Mouse (Mus musculus) limb, embryonic 11.5 days (tissue): ENCODE measurements at regions not wholly inside any gene's neighbourhood (a gene's known extent, or its start where the extent isn't known, plus 50 kb on each side); places are given as distances from the start of the nearest gene placed in this dataset.

Source experiments
- ATAC-seq: fragments of 200-750 bp; cut with Nextera tagmentation; 2 replicates; pipeline ENCODE4 v1.8.0; 2017; ENCODE audit warnings: low read depth; ENCODE audit not compliant: insufficient number of reproducible peaks, low FRiP score, low TSS enrichment
- DNase-seq: peaks from one replicate; pipeline ENCODE4 v3.0.0-alpha.2; 2015; ENCODE audit warnings: low spot score
- H3K27ac ChIP-seq: fragments of 300-500 bp; sonication (generic); replicated peaks from 2 replicates; pipeline ENCODE4 v1.5.1; 2014; ENCODE audit warnings: low read depth, mild to moderate bottlenecking, low read length
- H3K27me3 ChIP-seq: fragments of 300-500 bp; sonication (generic); 2 replicates; pipeline ENCODE4 v1.6.1; 2014; ENCODE audit warnings: mild to moderate bottlenecking, low read length, mixed read lengths; ENCODE audit not compliant: control insufficient read depth, insufficient read depth
- H3K36me3 ChIP-seq: fragments of 300-500 bp; sonication (generic); 2 replicates; pipeline ENCODE4 v1.6.1; 2014; ENCODE audit warnings: mild to moderate bottlenecking, low read length, moderate library complexity, mixed read lengths; ENCODE audit not compliant: control insufficient read depth, insufficient read depth
- H3K4me1 ChIP-seq: fragments of 300-500 bp; sonication (generic); 2 replicates; pipeline ENCODE4 v1.6.1; 2014; ENCODE audit warnings: low read length, mixed read lengths; ENCODE audit not compliant: control insufficient read depth, insufficient read depth
- H3K4me2 ChIP-seq: fragments of 300-500 bp; sonication (generic); 2 replicates; pipeline ENCODE4 v1.6.1; 2014; ENCODE audit warnings: low read depth, mild to moderate bottlenecking, moderate library complexity; ENCODE audit not compliant: severe bottlenecking
- H3K4me3 ChIP-seq: fragments of 300-500 bp; sonication (generic); 2 replicates; pipeline ENCODE4 v1.5.1; 2014; ENCODE audit warnings: low read depth, low read length
- H3K9ac ChIP-seq: fragments of 300-500 bp; sonication (generic); 2 replicates; pipeline ENCODE4 v1.6.1; 2014; ENCODE audit warnings: mild to moderate bottlenecking, low read length
- H3K9me3 ChIP-seq: fragments of 300-500 bp; sonication (generic); 2 replicates; pipeline ENCODE4 v1.6.1; 2016; ENCODE audit warnings: low read length; ENCODE audit not compliant: control insufficient read depth
- WGBS: fragments of 180-500 bp; shearing (Covaris S2); extraction: QIAGEN DNeasy Blood & Tissue Kit; methylation state at CpG from one replicate; pipeline ENCODE4 v1.1.7; 2014; 5-methylcytosine and 5-hydroxymethylcytosine counted together

DNA sequence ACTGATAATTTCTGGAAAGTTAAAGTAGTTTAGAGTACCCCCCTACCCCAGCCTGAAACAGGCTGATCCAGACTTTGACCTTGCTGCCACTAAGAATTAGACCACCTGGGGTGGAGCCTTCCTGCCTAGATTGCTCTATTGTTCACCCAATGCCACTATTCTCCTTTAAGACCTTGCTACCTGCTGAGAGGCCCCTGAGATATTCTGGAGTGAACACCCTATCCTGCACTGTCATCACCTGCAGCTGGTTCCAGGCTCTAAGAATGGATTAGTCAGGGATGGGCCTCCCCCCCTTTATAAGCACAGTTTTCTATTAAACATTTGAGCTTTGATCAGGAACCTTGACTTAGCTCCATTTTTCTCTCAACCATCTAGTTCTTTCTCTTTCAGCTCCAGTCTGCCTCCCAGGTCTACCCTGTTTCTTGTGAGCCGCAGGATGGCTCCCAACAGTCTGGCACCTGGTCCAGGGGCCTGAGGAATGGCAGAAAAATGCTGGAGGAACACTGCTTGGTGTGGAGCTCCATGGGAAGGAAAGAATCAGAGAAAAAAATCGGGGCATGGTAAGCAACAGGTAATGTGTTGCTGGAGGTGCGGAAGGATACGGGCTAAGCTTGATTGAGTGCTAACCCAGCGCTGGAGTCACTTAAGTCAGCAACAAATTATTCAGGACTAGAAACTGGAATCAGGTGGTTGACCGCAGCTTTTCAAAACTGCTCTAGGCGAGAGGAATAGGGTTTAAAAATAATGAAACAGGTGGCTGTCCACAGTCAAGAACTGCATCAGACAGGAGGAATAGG is 1073.7 kb upstream of the Gje1 start:
- WGBS, result 35% methylated on average over 7 of the region's 7 CpGs
- DNase-seq, result peak; percentile 19
- no peak for ATAC-seq

DNA sequence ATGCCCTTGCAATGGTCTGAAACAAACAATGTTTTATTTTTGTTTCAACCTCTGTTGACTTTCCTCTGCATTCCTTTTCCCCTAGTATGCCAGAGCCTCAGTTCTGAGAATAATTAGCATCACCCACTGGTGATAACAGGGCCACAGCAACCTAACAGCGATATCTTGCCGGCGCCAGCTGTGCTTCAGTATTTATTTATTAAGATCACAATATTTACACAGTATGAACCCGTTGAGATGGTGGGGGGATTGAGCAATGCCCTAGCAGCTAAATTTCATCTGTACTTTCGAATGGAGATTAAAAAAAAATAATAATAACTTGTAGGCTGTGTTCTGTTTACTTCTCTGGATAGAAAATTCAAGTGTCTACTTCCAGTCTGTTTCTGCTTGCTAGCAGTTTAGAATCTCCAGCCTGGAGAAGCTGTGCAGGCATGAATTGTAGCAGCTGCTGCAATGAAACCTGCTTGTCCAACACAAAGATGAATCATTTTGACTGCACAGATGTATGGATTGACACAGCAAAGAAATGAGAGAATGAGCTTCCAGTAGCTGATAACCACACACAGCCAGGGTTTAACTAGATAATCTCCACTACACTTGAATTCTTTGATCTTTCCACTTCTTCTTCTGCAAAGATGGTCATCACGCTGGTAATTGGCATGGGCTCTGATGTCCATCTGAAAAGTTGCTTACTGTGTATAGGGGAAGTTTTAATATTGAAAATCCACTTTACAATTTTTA is 1042.1 kb upstream of the Gje1 start:
- Histone ChIP-seq H3K27ac (no peak overlapping the region), H3K9ac (no peak overlapping the region), H3K27me3 (no peaks in the 10 kb centered on the region), H3K4me2 (no peak overlapping the region), H3K4me1 (no peaks in the 10 kb centered on the region), H3K36me3 (no peaks in the 10 kb centered on the region), H3K4me3 (no peak overlapping the region), H3K9me3 (no peaks in the 10 kb centered on the region)
- ATAC-seq (no peak), DNase-seq (no peak)
- 74% methylated on average over 6 of the region's 6 CpGs for WGBS

More for the DNA sequence above, 1073.7 kb upstream of the Gje1 start:
- Histone ChIP-seq H3K4me2 (no peak overlapping the region), H3K9me3 (no peaks in the 10 kb centered on the region), H3K36me3 (no peaks in the 10 kb centered on the region), H3K4me1 (no peaks in the 10 kb centered on the region), H3K27me3 (no peaks in the 10 kb centered on the region), H3K4me3 (no peak overlapping the region), H3K27ac (no peak overlapping the region), H3K9ac (no peak overlapping the region)

DNA sequence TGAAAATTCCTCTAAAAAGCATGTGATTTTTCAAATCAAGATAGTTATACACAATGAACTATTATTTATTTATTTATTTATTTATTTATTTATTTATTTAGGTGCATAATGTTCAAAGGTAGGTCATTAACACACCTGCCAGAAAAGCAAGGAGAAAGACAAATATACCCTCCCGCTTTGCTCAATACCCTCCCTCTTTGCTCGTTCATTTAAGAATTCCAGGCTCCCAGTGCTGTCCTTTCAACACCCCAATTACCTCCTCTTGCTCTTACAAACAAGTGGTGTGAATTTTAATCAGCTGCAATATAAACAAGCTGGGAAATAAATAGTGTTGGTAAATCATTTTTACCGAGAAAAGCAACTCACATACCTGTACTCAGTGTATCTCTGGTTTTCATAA is 1041.6 kb upstream of the Gje1 start:
- Histone ChIP-seq H3K27me3 (no peaks in the 10 kb centered on the region), H3K9me3 (no peaks in the 10 kb centered on the region), H3K27ac (no peak overlapping the region), H3K9ac (no peak overlapping the region), H3K36me3 (no peaks in the 10 kb centered on the region), H3K4me2 (no peak overlapping the region), H3K4me3 (no peak overlapping the region), H3K4me1 (no peaks in the 10 kb centered on the region)
- ATAC-seq (peak; percentile 35; the same call in 1 of the 2 replicates), DNase-seq (no peak)
- WGBS, result 41% methylated on average over 3 of the region's 3 CpGs

DNA sequence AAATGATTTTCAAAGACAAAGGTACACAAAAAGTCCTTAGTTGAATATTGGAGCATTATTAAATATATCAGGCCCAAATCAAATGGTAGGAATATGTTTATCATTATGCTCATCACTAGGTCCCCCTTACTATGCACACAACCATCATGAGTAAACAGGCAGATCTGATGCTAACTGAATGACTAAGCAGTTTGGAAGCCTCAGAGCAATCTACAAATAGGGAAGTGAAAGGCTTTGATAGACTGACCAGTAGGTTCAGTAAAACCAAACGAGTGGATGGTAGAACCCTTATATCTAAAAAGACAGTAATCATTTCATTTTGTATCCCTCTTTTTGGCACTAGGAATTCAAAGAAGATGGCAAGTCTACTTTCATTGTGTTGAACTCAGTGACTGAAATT is 1039.5 kb upstream of the Gje1 start:
- Histone ChIP-seq H3K27ac (no peak overlapping the region), H3K4me1 (no peaks in the 10 kb centered on the region), H3K36me3 (no peaks in the 10 kb centered on the region), H3K27me3 (no peaks in the 10 kb centered on the region), H3K9me3 (no peaks in the 10 kb centered on the region), H3K9ac (no peak overlapping the region), H3K4me2 (no peak overlapping the region), H3K4me3 (no peak overlapping the region)
- DNase-seq, result no peak
- 67% methylated on average over 1 of the region's 1 CpGs for WGBS
- ATAC-seq, result no peak

DNA sequence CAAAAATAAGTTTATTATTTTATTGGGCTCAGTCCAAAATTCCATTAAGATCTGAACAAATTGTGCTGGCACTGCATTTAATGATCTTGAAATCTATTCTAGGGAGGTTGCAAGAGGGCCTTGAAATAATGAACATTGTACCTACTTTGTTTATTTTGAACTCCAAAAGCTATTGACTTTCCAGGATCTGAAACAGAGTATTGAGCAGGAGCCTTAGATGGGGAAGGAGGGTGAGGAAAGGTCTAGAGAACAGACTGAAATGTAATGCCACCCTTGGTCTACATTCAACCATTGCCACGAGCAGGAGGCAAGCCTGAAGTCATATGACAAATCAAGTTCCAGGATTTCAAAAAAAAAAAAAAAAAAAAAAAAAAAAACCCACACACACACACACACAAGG is 1028.9 kb upstream of the Gje1 start:
- Histone ChIP-seq H3K4me2 (no peak overlapping the region), H3K27ac (no peak overlapping the region), H3K4me1 (no peaks in the 10 kb centered on the region), H3K27me3 (no peaks in the 10 kb centered on the region), H3K36me3 (no peaks in the 10 kb centered on the region), H3K9ac (no peak overlapping the region), H3K9me3 (no peaks in the 10 kb centered on the region), H3K4me3 (no peak overlapping the region)
- no peak for DNase-seq
- no peak for ATAC-seq
- 64% methylated on average over 1 of the region's 1 CpGs for WGBS

DNA sequence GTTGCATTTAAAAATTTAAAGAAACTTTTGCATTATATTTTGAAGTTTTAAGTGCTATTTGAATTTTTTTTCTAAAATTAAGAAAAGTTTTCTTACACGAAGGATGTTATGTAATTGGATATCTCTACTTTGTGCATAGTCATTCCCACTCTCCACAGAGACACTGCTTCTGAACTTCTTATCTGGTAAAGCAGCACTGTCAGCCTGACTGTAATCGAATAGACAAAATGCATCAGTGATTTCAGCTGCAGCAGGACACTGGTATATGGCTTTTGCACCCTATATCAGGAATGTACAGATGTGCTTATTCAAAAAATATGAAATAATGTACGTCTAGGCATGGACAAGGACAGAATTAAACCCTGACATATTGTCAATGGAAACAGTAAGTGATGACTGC is 1020.6 kb upstream of the Gje1 start:
- no peak for DNase-seq
- 83% methylated on average over 3 of the region's 3 CpGs for WGBS
- Histone ChIP-seq H3K36me3 (no peaks in the 10 kb centered on the region), H3K4me3 (no peak overlapping the region), H3K9me3 (no peaks in the 10 kb centered on the region), H3K4me1 (no peaks in the 10 kb centered on the region), H3K27me3 (no peaks in the 10 kb centered on the region), H3K9ac (no peak overlapping the region), H3K4me2 (no peak overlapping the region), H3K27ac (no peak overlapping the region)
- ATAC-seq, result no peak

DNA sequence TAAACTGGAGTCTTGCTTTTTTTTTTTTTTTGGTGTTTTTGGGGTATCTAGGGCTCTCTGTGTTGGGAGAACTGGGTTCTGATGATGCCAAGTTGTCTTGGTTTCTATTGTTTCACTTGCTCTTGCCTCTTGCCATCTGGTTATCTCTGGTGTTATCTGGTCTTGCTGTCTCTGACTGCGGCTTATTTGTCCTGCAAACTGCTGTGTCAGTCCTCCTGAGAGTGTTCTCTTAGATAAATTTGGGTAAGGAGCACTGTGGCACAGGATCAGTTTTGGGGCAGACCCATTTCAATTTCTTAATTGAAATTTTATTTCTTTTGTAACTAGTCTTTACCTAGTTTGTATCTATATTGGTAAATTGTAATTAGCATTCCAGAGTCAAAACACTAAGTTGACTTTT is 1013.3 kb upstream of the Gje1 start:
- Histone ChIP-seq H3K9me3 (no peaks in the 10 kb centered on the region), H3K9ac (no peak overlapping the region), H3K4me3 (no peak overlapping the region), H3K27me3 (no peaks in the 10 kb centered on the region), H3K4me2 (no peak overlapping the region), H3K27ac (no peak overlapping the region), H3K36me3 (no peaks in the 10 kb centered on the region), H3K4me1 (no peaks in the 10 kb centered on the region)
- DNase-seq (no peak), ATAC-seq (no peak)
- 91% methylated on average over 1 of the region's 1 CpGs for WGBS

DNA sequence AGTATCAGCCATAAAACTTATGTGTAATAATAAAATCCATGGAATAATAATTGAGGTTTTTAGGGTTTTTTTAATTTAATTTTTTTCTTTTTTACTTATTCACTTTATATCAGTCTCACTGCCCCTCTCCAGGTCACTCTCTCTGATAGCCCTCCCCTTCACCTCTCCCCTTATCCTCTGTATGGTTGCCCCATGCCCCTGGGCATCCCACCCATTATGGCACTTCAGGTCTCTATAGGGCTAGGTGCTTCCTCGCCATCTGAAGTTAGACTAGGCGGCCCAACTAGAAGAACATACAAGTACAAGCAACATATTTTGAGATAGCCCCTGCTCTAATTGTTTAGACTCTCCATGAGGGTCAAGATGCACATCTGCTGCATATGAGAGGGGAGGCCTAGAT is 979.9 kb upstream of the Gje1 start:
- no peak for ATAC-seq
- 89% methylated on average over 2 of the region's 2 CpGs for WGBS

More for the DNA sequence above, 979.9 kb upstream of the Gje1 start:
- Histone ChIP-seq H3K4me3 (no peak overlapping the region), H3K27ac (no peak overlapping the region), H3K4me2 (no peak overlapping the region), H3K36me3 (no peaks in the 10 kb centered on the region), H3K9me3 (no peaks in the 10 kb centered on the region), H3K4me1 (no peaks in the 10 kb centered on the region), H3K9ac (no peak overlapping the region), H3K27me3 (no peaks in the 10 kb centered on the region)
- DNase-seq, result no peak
